Mouse (Mus musculus): ENCODE results near the gene Hyal3.

The Hyal3 gene

DNA sequence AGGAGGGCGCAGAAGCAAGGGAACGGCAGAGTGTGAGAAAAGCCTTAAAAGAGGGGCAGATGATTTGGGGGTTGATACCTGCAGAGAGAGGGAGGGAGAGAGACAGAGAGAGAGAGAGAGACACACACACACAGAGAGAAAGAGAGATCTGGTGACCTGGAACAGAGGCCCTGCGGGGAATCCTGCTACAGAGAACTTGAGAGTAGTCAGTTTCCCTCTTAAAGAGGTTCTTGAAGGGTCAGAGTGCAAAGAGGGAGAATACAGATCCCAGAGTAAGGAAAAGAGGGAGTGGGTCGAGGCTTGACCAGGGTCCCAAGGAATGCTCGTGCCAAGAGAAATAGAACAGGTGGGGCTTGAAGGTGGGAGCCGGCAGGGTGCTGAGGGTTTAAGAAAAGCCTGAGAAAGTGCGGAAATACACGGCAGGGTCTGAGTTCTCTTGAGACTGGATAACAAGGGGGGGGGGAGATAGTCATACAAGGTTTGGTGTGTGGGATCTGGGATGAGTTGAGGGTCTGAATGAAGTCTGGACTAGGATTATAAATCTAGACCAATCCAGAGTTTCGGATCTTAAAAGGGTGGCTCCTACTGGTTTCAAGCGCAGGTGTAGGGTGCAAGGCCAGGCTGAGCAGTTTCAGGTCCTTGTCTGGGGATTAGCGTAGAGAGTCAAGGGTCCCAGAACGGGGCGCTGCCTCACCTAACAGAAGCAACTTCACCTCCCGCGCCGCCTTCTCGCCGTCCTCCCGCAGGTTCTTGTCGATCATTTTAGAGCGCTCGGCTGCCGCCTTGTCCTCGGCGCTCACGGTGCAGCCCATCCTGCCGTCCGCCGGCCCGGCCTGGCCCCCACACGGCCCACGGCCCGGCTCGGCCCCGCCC, 54.0 kb downstream of the Hyal3 start:
- DNase-seq (ENCODE audit: low spot score): no peak

DNA sequence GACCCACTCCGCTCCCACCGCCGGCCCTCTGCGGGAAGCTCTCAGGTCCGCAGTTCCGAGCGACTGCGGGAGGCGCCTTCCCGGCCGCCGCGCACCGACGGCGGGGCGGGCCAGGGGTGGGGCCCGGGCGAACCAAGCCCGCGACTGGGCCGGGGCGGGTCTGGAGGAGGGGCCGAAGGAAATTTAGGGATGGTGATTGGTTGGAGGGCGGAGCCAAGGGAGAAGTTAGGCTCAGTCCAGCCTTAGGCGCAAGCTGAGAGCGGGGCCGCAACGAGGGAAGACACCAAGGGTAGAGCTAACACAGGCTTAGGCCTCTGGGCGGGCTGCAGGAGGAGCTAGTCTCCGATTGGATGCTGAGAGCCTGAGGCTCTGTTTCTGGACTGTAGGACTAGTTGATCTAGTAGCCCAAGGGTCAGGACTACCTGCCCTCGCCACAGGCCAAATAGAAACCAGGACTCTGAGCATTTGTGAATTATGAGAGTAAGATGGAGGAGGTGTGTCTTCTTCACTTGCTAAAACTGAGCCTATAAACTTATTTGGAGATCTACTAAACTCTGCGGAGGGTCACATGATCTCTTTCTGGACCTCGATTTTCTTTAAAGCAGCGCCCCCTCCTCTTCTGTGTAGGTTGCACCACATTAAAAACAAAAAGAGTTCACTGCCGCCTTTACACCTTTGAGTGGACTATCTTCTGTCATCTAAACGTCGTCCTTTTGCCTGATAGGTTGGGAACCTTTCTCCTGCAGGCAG, 54.8 kb downstream of the Hyal3 start, which contains the start of gene Gnai2:
Gene Gnai2 (minus strand): TSS at position 89 of the 750 bp plus-strand sequence.
- peak; percentile 99 for DNase-seq (ENCODE audit: low spot score)
